Mouse (Mus musculus) heart, embryonic 12.5 days (tissue): ENCODE results near the gene Grid2ip. TPM values are rescaled to one million over a fixed set of nuclear protein-coding genes. Genes with fewer than 3 reads are reported as not detected.

Source experiments
- ATAC-seq: fragments of 200-750 bp; cut with Nextera tagmentation; 2 replicates; pipeline ENCODE4 v1.8.0; 2017; ENCODE audit warnings: moderate TSS enrichment, moderate library complexity; ENCODE audit not compliant: insufficient number of reproducible peaks, low FRiP score
- H3K27ac ChIP-seq: fragments of 300-500 bp; sonication (generic); 2 replicates; pipeline ENCODE4 v1.5.1; 2016; ENCODE audit warnings: mild to moderate bottlenecking, moderate library complexity; ENCODE audit not compliant: poor library complexity, severe bottlenecking
- H3K27me3 ChIP-seq: fragments of 300-500 bp; sonication (generic); replicated peaks from 2 replicates; pipeline ENCODE4 v1.6.1; 2016; ENCODE audit warnings: mild to moderate bottlenecking, moderate library complexity
- H3K36me3 ChIP-seq: fragments of 300-500 bp; sonication (generic); 2 replicates; pipeline ENCODE4 v1.6.1; 2016; ENCODE audit warnings: mild to moderate bottlenecking, moderate library complexity
- H3K4me1 ChIP-seq: fragments of 300-500 bp; sonication (generic); replicated peaks from 2 replicates; pipeline ENCODE4 v1.6.1; 2016; ENCODE audit warnings: mild to moderate bottlenecking
- H3K4me2 ChIP-seq: fragments of 300-500 bp; sonication (generic); 2 replicates; pipeline ENCODE4 v1.6.1; 2016; ENCODE audit warnings: mild to moderate bottlenecking, moderate library complexity
- H3K4me3 ChIP-seq: fragments of 300-500 bp; sonication (generic); 2 replicates; pipeline ENCODE4 v1.5.1; 2016; ENCODE audit warnings: mild to moderate bottlenecking
- H3K9ac ChIP-seq: fragments of 300-500 bp; sonication (generic); 2 replicates; pipeline ENCODE4 v1.6.1; 2016; ENCODE audit warnings: mild to moderate bottlenecking, moderate library complexity
- H3K9me3 ChIP-seq: fragments of 300-500 bp; sonication (generic); replicated peaks from 2 replicates; pipeline ENCODE4 v1.6.1; 2016; ENCODE audit warnings: mild to moderate bottlenecking, moderate library complexity
- WGBS: fragments of 180-500 bp; shearing (Covaris S2); methylation state at CpG from one replicate; pipeline ENCODE4 v1.1.7; 2016; 5-methylcytosine and 5-hydroxymethylcytosine counted together
- polyA plus RNA-seq: library from polyadenylated mRNA; unstranded; fragments of >200 nt; fragmentation: Nextera tagmentation; extraction: Ambion mirVana; gene quantifications from 2 replicates; pipeline ENCODE4 v1.2.1, GENCODE M21; 2016

Gene Grid2ip
- polyA plus RNA-seq: 0.14 and 0.51 TPM in 2 replicates

DNA sequence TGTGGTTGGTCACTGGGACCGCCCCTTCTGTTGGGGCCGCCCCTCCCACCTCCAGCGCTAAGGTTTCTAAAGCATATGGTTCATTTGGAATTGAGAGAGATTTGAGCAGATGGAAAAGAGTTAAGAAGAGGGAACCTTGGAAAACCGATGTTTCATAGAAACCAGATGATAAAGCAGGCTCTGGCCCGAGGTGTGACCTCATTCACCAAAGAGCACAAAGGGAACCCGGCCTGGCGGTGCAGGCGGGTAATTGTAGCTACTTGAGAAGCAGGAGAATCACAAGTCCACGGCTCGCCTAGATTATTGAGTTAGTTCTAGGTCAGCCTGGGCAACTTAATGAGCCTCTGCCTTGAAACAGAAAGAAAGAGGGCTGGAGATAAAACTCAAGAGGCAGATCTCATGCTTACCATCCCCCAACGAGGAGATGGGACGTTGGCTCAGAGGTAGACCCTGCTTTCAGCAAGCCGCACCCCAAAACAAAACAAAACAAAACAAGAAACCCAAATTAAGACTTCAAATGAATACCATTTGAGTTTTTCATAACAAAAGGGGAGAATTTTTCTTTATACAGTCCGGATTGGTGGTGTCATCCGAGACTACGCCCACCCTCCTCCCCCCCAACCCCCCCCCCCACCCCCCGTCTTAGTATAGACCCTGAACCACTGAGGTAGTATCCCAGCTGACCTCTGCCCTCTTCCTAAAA is at the start of gene Grid2ip:
TSS of gene Grid2ip (plus strand) at position 653 of the 703 bp plus-strand sequence.
- H3K27ac ChIP-seq: no peak within 1 kb of the TSS
- no peaks in the 10 kb centered on the region for H3K36me3 ChIP-seq
- peaks cover 7% of the 10 kb centered on the region for H3K4me1 ChIP-seq
- peaks cover 4% of the 10 kb centered on the region; the same call in 1 of the 2 replicates for H3K9me3 ChIP-seq
- peak within 1 kb of the TSS; percentile 26 for H3K4me3 ChIP-seq
- H3K27me3 ChIP-seq: peaks cover 59% of the 10 kb centered on the region
- peak within 1 kb of the TSS; percentile 60 for H3K9ac ChIP-seq
- peak within 1 kb of the TSS; percentile 62 for H3K4me2 ChIP-seq
- ATAC-seq: no peak
- WGBS: 13% methylated on average over 17 of the region's 17 CpGs

DNA sequence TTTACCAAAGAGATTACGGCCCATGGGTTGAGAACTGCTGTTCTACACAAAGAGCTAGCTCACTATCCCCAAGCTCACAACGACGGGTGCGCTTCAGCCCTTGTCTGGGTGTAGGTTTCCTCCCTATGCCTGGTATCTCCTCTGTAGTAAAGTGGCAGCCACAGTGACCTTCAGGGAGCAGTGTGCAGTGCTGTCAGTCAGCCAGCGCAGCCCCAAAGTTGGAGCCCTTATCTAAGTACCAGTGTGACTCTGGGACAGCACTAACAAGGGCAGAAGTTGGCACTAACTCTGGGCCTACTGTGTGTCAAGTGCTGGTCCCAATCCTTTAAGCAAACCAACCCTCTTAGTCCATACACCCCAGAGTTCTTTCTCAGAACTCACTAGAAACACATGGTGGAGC is 48.3 kb upstream of the Grid2ip start:
- ATAC-seq: no peak
- Histone ChIP-seq H3K36me3 (peaks cover 96% of the 10 kb centered on the region), H3K9ac (no peak overlapping the region), H3K4me3 (no peak overlapping the region), H3K27ac (no peak overlapping the region), H3K9me3 (no peaks in the 10 kb centered on the region), H3K4me1 (peaks cover 17% of the 10 kb centered on the region), H3K4me2 (no peak overlapping the region), H3K27me3 (no peaks in the 10 kb centered on the region)
- 86% methylated on average over 5 of the region's 5 CpGs for WGBS

- H3K27me3 ChIP-seq: no peaks in the 10 kb centered on the region
- H3K4me3 ChIP-seq: no peak overlapping the region
- no peak for ATAC-seq
- peaks cover 17% of the 10 kb centered on the region for H3K4me1 ChIP-seq
- no peak overlapping the region for H3K27ac ChIP-seq
- no peak overlapping the region for H3K9ac ChIP-seq
- no peak overlapping the region for H3K4me2 ChIP-seq
- H3K9me3 ChIP-seq: no peaks in the 10 kb centered on the region
- WGBS: 95% methylated on average over 7 of the region's 7 CpGs
- peaks cover 88% of the 10 kb centered on the region for H3K36me3 ChIP-seq
These were observed 47.2 kb upstream of the Grid2ip start for GRCm38 (mm10) chr5:143309916-143310315.

GRCm38 (mm10) chr5:143311886-143312285 is 45.3 kb upstream of the Grid2ip start:
- no peak for ATAC-seq
- Histone ChIP-seq H3K9me3 (no peaks in the 10 kb centered on the region), H3K4me2 (no peak overlapping the region), H3K4me3 (no peak overlapping the region), H3K27me3 (no peaks in the 10 kb centered on the region), H3K9ac (no peak overlapping the region), H3K4me1 (peaks cover 20% of the 10 kb centered on the region), H3K36me3 (peaks cover 78% of the 10 kb centered on the region), H3K27ac (no peak overlapping the region)
- WGBS: 65% methylated on average over 8 of the region's 8 CpGs

GRCm38 (mm10) chr5:143314183-143314729 is 42.9 kb upstream of the Grid2ip start:
- peak overlapping the region; percentile 89 for H3K4me3 ChIP-seq
- peaks cover 18% of the 10 kb centered on the region for H3K4me1 ChIP-seq
- H3K27me3 ChIP-seq: no peaks in the 10 kb centered on the region
- H3K36me3 ChIP-seq: peaks cover 74% of the 10 kb centered on the region
- H3K4me2 ChIP-seq: peak overlapping the region; percentile 90
- peak overlapping the region; percentile 96 for H3K9ac ChIP-seq
- ATAC-seq: no peak
- H3K9me3 ChIP-seq: no peaks in the 10 kb centered on the region
- 2% methylated on average over 16 of the region's 16 CpGs for WGBS
- peak overlapping the region; percentile 89 for H3K27ac ChIP-seq

DNA sequence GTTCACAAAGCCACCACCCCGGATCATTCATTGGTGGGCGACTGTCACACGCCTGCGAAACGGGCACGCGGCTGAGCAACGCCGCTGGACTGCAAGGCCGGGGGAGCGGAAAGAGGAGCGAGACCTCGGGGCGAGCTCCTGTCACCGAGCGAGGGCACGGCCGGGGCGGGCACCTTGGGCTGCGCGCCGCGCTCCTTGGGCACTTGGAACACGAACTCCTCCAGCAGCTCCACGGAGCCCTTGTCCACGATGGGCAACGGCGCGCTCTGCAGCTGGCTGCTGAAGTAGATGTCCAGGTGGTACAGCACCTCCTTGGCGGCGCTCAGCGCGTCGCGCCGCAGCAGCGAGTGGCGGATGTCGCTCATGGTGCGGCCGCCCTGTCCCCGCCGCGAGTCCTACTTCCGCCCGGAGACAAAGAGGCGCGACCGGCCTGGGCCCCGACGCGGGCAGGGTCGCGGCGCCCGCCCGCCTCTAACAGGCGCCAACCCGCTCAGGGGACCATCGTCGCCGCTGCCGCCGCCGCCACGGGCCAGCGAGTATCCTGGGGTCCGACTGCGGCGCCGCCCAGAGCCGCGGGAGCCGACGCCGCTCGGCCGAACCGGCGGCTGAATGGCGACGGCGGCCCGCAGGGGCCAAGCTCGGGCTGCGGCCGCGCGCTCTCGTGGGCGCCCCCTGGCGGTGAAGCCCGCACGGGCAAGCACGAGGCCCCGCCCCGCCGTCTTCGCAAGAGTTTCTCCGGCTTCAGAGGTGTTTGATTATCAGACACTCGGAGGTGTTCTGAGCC is 42.2 kb upstream of the Grid2ip start, which contains the start of gene E130309D02Rik:
TSS of gene E130309D02Rik (minus strand) at position 631 of the 784 bp plus-strand sequence.
- Histone ChIP-seq H3K27me3 (no peaks in the 10 kb centered on the region), H3K9me3 (no peaks in the 10 kb centered on the region), H3K4me3 (peak within 1 kb of the TSS; percentile 89), H3K4me1 (peaks cover 18% of the 10 kb centered on the region), H3K27ac (peak within 1 kb of the TSS; percentile 89), H3K36me3 (peaks cover 74% of the 10 kb centered on the region), H3K4me2 (peak within 1 kb of the TSS; percentile 90), H3K9ac (peak within 1 kb of the TSS; percentile 96)
- under 1% methylated on average over 101 of the region's 101 CpGs for WGBS
- ATAC-seq: peak; percentile 88

- H3K36me3 ChIP-seq: peaks cover 74% of the 10 kb centered on the region
- peak overlapping the region; percentile 90 for H3K4me2 ChIP-seq
- H3K9me3 ChIP-seq: no peaks in the 10 kb centered on the region
- H3K9ac ChIP-seq: peak overlapping the region; percentile 96
- H3K4me3 ChIP-seq: peak overlapping the region; percentile 89
- no peaks in the 10 kb centered on the region for H3K27me3 ChIP-seq
- peak; percentile 18; the same call in 1 of the 2 replicates for ATAC-seq
- H3K27ac ChIP-seq: no peak overlapping the region
- peaks cover 18% of the 10 kb centered on the region for H3K4me1 ChIP-seq
- 17% methylated on average over 8 of the region's 8 CpGs for WGBS
These were observed 41.6 kb upstream of the Grid2ip start for GRCm38 (mm10) chr5:143315514-143315888.

- Histone ChIP-seq H3K9ac (no peak overlapping the region), H3K27ac (no peak overlapping the region), H3K9me3 (no peaks in the 10 kb centered on the region), H3K4me3 (no peak overlapping the region), H3K36me3 (peaks cover 74% of the 10 kb centered on the region), H3K27me3 (no peaks in the 10 kb centered on the region), H3K4me1 (peaks cover 18% of the 10 kb centered on the region), H3K4me2 (no peak overlapping the region)
- no peak for ATAC-seq
- WGBS: 89% methylated on average over 5 of the region's 5 CpGs
These were observed 40.4 kb upstream of the Grid2ip start for GRCm38 (mm10) chr5:143316605-143317287.

- Histone ChIP-seq H3K27ac (no peak overlapping the region), H3K36me3 (peaks cover 74% of the 10 kb centered on the region), H3K27me3 (no peaks in the 10 kb centered on the region), H3K9ac (no peak overlapping the region), H3K9me3 (no peaks in the 10 kb centered on the region), H3K4me3 (no peak overlapping the region), H3K4me2 (no peak overlapping the region), H3K4me1 (peaks cover 18% of the 10 kb centered on the region)
- no peak for ATAC-seq
- WGBS: 83% methylated on average over 8 of the region's 8 CpGs
These were observed 39.9 kb upstream of the Grid2ip start for GRCm38 (mm10) chr5:143317288-143317610.

DNA sequence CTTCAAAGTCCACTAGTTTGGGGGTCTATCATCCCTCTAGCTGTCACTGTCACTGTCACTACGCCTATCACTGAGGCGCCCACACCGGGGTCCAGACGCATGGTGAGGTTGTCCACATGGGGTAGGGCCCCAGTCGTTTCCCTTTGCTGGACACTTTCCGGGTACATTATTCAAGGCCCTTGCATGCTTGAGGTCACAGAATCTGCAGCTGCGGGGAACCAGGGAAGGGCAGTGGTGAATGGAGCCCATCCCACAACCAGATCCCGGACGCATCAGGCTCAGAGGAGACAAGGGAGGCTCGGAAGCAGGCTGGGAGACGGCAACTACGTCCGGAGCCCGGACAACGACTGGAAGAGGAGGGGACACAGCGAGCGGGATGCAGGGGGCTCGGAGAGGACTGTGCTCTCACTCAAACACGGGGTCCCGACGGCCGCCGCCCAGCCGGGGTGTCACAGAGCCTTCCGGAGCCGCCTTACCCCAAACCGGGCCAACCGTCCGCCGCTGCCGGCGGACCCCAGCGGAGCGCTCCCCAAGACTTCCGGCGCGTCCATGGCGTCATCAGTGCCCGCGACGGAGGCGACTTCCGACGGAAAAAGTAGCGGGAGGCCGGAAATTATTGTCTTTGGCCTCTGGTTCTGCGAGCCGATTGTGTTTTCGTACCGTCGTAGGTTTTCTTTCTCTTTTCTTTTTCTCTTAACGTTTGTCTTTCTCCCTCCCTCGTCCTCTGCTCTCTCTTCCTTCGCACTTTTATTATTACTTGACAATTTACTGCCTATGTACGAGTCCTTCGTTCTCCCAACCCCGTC is 28.2 kb upstream of the Grid2ip start, which contains the start of gene Zdhhc4:
TSS of gene Zdhhc4 (minus strand) at position 567 of the 806 bp plus-strand sequence.
- H3K9ac ChIP-seq: peak within 1 kb of the TSS; percentile 85
- peaks cover 27% of the 10 kb centered on the region for H3K36me3 ChIP-seq
- H3K4me1 ChIP-seq: peaks cover 19% of the 10 kb centered on the region
- under 1% methylated on average over 57 of the region's 57 CpGs for WGBS
- peak within 1 kb of the TSS; percentile 14 for H3K27ac ChIP-seq
- peak within 1 kb of the TSS; percentile 69 for H3K4me3 ChIP-seq
- peak within 1 kb of the TSS; percentile 95 for H3K4me2 ChIP-seq
- H3K27me3 ChIP-seq: no peaks in the 10 kb centered on the region
- ATAC-seq: peak; percentile 64
- no peaks in the 10 kb centered on the region for H3K9me3 ChIP-seq
